Mouse (Mus musculus): ENCODE measurements at regions not wholly inside any gene's neighbourhood (a gene's known extent, or its start where the extent isn't known, plus 50 kb on each side); places are given as distances from the start of the nearest gene placed in this dataset.

- Histone ChIP-seq H3K9me3 (replicated peaks) (no peaks in the 10 kb centered on the region), H3K27me3 (replicated peaks) (no peaks in the 10 kb centered on the region), H3K4me1 (no peaks in the 10 kb centered on the region), H3K4me3 (no peak overlapping the region), H3K27ac (no peak overlapping the region), H3K36me3 (no peaks in the 10 kb centered on the region), H3K9ac (no peak overlapping the region), H3K4me2 (no peak overlapping the region)
- WGBS (ENCODE audit: insufficient replicate concordance): 59% methylated on average over 3 of the region's 3 CpGs
- no peak for ATAC-seq
Measured at GRCm38 (mm10) chr1:4703316-4703715, 104.4 kb upstream of the Gm37988 start.

- WGBS (ENCODE audit: insufficient replicate concordance): 53% methylated on average over 6 of the region's 6 CpGs
- no peaks in the 10 kb centered on the region for H3K9me3 ChIP-seq (replicated peaks)
- no peak overlapping the region for H3K9ac ChIP-seq
- H3K4me1 ChIP-seq: no peaks in the 10 kb centered on the region
- ATAC-seq: no peak
- H3K4me3 ChIP-seq: no peak overlapping the region
- no peaks in the 10 kb centered on the region for H3K27me3 ChIP-seq (replicated peaks)
- no peaks in the 10 kb centered on the region for H3K36me3 ChIP-seq
- H3K27ac ChIP-seq: no peak overlapping the region
- no peak overlapping the region for H3K4me2 ChIP-seq
Measured at GRCm38 (mm10) chr1:4706171-4706570, 101.5 kb upstream of the Gm37988 start.

GRCm38 (mm10) chr1:4722333-4722931, 85.3 kb upstream of the Gm37988 start:
- 83% methylated on average over 10 of the region's 10 CpGs for WGBS (ENCODE audit: insufficient replicate concordance)
- H3K27ac ChIP-seq: no peak overlapping the region
- no peak for ATAC-seq

More at GRCm38 (mm10) chr1:4722333-4722931, 85.3 kb upstream of the Gm37988 start:
- H3K9me3 ChIP-seq (replicated peaks): no peaks in the 10 kb centered on the region
- H3K27me3 ChIP-seq (replicated peaks): no peaks in the 10 kb centered on the region
- no peaks in the 10 kb centered on the region for H3K36me3 ChIP-seq
- no peaks in the 10 kb centered on the region for H3K4me1 ChIP-seq
- H3K4me2 ChIP-seq: no peak overlapping the region
- no peak overlapping the region for H3K4me3 ChIP-seq
- no peak overlapping the region for H3K9ac ChIP-seq
